Mouse (Mus musculus): ENCODE results near the gene Lmx1a.

Gene Lmx1a

GRCm38 (mm10) chr1:167878354-167878753 lies 189.3 kb downstream of the Lmx1a start:
- DNase-seq (ENCODE audit: low spot score): no peak

- DNase-seq (ENCODE audit: low spot score): no peak
Observed at GRCm38 (mm10) chr1:167885776-167886175, 196.7 kb downstream of the Lmx1a start.

- no peak for DNase-seq (ENCODE audit: low spot score)
Observed at GRCm38 (mm10) chr1:167888120-167888519, 199.1 kb downstream of the Lmx1a start.

GRCm38 (mm10) chr1:167888816-167889215 lies 199.8 kb downstream of the Lmx1a start:
- DNase-seq (ENCODE audit: low spot score): peak; percentile 62

- peak; percentile 82 for DNase-seq (ENCODE audit: low spot score)
Observed at GRCm38 (mm10) chr1:167896234-167896633, 207.2 kb downstream of the Lmx1a start.

All from retina, embryonic 14.5 days (tissue).